Mouse (Mus musculus) kidney, postnatal 0 days (tissue): ENCODE data around the gene Gmeb1. TPM values are rescaled to one million over a fixed set of nuclear protein-coding genes. Genes with fewer than 3 reads are reported as not detected.
"Not testable (repeated sequence)": the region's sequence is repeated elsewhere in the genome, so short reads cannot be mapped to it uniquely, and the experiment has no call there.

Experiments
- ATAC-seq: fragments of 200-750 bp; cut with Nextera tagmentation; replicated peaks from 2 replicates; pipeline ENCODE4 v1.8.0; 2017; ENCODE audit warnings: low read depth, moderate number of reproducible peaks, moderate TSS enrichment, moderate library complexity; ENCODE audit not compliant: low FRiP score
- DNase-seq: peaks from one replicate; pipeline ENCODE4 v3.0.0-alpha.2; 2016; ENCODE audit warnings: low spot score
- H3K27ac ChIP-seq: fragments of 300-500 bp; sonication (generic); 2 replicates; pipeline ENCODE4 v1.5.1; 2014; ENCODE audit warnings: mild to moderate bottlenecking
- H3K27me3 ChIP-seq: fragments of 300-500 bp; sonication (generic); 2 replicates; pipeline ENCODE4 v1.6.1; 2014; ENCODE audit warnings: low read length, mixed read lengths; ENCODE audit not compliant: insufficient read depth
- H3K36me3 ChIP-seq: fragments of 300-500 bp; sonication (generic); 2 replicates; pipeline ENCODE4 v1.6.1; 2014; ENCODE audit warnings: low read length, mixed read lengths; ENCODE audit not compliant: insufficient read depth
- H3K4me1 ChIP-seq: fragments of 300-500 bp; sonication (generic); replicated peaks from 2 replicates; pipeline ENCODE4 v1.6.1; 2014; ENCODE audit warnings: antibody characterized with exemption, low read length, mixed read lengths; ENCODE audit not compliant: insufficient read depth
- H3K4me2 ChIP-seq: fragments of 300-500 bp; sonication (generic); 2 replicates; pipeline ENCODE4 v1.6.1; 2014; ENCODE audit warnings: mild to moderate bottlenecking, low read length, moderate library complexity, mixed read lengths
- H3K4me3 ChIP-seq: fragments of 300-500 bp; sonication (generic); replicated peaks from 2 replicates; pipeline ENCODE4 v1.5.1; 2014; ENCODE audit warnings: low read depth, low read length
- H3K9ac ChIP-seq: fragments of 300-500 bp; sonication (generic); 2 replicates; pipeline ENCODE4 v1.6.1; 2014; ENCODE audit warnings: low read depth, low read length
- H3K9me3 ChIP-seq: fragments of 300-500 bp; sonication (generic); replicated peaks from 2 replicates; pipeline ENCODE4 v1.6.1; 2016; ENCODE audit warnings: low read length, inconsistent platforms, mixed read lengths
- CTCF ChIP-seq: IDR thresholded peaks from 2 replicates; pipeline ENCODE4 v1.5.1; 2016; ENCODE audit warnings: antibody characterized with exemption, low read depth, mild to moderate bottlenecking, moderate library complexity
- WGBS: fragments of 180-500 bp; shearing (Covaris S2); extraction: QIAGEN DNeasy Blood & Tissue Kit; methylation state at CpG from one replicate; pipeline ENCODE4 v1.1.7; 2014; 5-methylcytosine and 5-hydroxymethylcytosine counted together
- polyA plus RNA-seq: library from polyadenylated mRNA; unstranded; fragments of >200 nt; fragmentation: Nextera tagmentation; extraction: Ambion mirVana; gene quantifications from 2 replicates; pipeline ENCODE4 v1.2.1, GENCODE M21; 2015

The Gmeb1 gene
- polyA plus RNA-seq, 1 experiment from 2014 or later: 21.9 TPM

GRCm38 (mm10) chr4:132240367-132240766 is 21.0 kb downstream of the Gmeb1 start:
- H3K4me3 ChIP-seq: no peak overlapping the region
- DNase-seq (no peak), ATAC-seq (no peak)
- H3K4me2 ChIP-seq: no peak overlapping the region
- H3K4me1 ChIP-seq: no peaks in the 10 kb centered on the region
- H3K36me3 ChIP-seq: peaks cover 51% of the 10 kb centered on the region
- H3K27ac ChIP-seq: no peak overlapping the region
- H3K9ac ChIP-seq: no peak overlapping the region
- 87% methylated on average over 3 of the region's 3 CpGs for WGBS
- no peaks in the 10 kb centered on the region for H3K9me3 ChIP-seq
- TF ChIP-seq CTCF: no peak
- no peaks in the 10 kb centered on the region for H3K27me3 ChIP-seq

DNA sequence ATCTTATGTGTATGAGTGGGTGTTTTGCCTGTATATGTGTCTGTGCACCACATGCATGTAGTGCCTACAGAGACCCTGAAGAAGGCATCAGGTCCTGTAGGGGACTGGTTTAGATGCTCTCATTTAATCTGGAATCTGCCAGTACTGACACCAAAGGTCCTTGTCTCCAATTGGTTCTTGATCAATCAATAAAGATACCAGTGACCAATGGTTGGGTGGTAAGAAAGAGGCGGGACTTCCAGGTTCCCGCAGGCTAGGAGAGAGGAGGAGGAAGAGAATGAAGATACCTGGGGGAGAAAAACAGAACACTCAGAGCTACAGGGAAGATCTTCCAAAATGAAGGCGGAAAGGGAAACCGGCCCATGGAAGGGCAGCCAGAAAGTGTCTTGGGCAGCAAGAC is 23.0 kb downstream of the Gmeb1 start:
- Histone ChIP-seq H3K36me3 (peaks cover 60% of the 10 kb centered on the region), H3K9me3 (no peaks in the 10 kb centered on the region), H3K27ac (no peak overlapping the region), H3K4me1 (no peaks in the 10 kb centered on the region), H3K9ac (no peak overlapping the region), H3K4me3 (no peak overlapping the region), H3K27me3 (no peaks in the 10 kb centered on the region), H3K4me2 (no peak overlapping the region)
- ATAC-seq (no peak), DNase-seq (no peak)
- 89% methylated on average over 4 of the region's 4 CpGs for WGBS
- TF ChIP-seq CTCF: no peak

DNA sequence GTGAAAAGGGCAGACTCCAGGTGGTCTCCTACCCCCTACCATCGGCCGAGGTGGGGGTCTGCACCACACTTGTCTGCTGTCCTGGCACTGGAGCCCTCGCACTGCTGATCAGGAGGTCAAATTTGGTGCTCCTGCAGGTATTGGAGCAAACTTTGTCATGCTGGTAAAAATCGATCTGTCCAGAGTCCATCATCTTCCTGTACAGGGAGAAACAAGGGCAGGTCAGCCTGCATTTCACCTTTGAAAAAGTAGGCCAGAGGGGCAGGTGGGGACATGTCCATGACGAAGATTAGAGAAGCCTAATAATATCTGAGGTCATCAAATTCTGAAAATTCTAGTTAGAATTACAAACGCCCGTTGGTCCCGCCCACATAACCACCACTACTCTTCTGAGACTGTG is 26.7 kb downstream of the Gmeb1 start:
- ATAC-seq: no peak
- H3K27ac ChIP-seq: no peak overlapping the region
- peaks cover 63% of the 10 kb centered on the region for H3K36me3 ChIP-seq
- H3K4me3 ChIP-seq: no peak overlapping the region
- TF ChIP-seq CTCF: no peak
- no peak for DNase-seq
- H3K4me1 ChIP-seq: no peaks in the 10 kb centered on the region
- 91% methylated on average over 8 of the region's 8 CpGs for WGBS
- H3K9me3 ChIP-seq: no peaks in the 10 kb centered on the region
- no peak overlapping the region for H3K4me2 ChIP-seq
- no peaks in the 10 kb centered on the region for H3K27me3 ChIP-seq
- H3K9ac ChIP-seq: no peak overlapping the region

DNA sequence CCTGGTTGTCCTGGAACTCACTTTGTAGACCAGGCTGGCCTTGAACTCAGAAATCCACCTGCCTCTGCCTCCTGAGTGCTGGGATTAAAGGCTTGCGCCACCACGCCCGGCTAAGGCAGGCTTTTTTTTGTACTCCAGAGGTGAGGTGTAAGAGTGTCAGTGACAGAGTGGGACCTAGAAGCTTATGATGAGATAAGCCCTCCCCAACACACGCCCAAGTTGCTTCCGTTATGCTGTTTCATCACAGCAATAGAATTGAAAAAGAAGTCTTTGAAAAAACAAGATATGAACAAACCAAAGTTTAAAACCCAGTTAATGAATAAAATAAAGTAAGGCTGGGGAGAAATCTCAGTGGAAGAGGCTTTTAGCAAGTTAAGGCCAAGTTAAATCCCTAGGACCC is 31.0 kb downstream of the Gmeb1 start:
- Histone ChIP-seq H3K27ac (no peak overlapping the region), H3K36me3 (peaks cover 71% of the 10 kb centered on the region)
- no peak for ATAC-seq

GRCm38 (mm10) chr4:132222001-132222400 is 39.4 kb downstream of the Gmeb1 start:
- ATAC-seq, H3K9me3 ChIP-seq, H3K9ac ChIP-seq, H3K27ac ChIP-seq, H3K27me3 ChIP-seq, H3K4me1 ChIP-seq, H3K4me2 ChIP-seq, H3K4me3 ChIP-seq, DNase-seq: not testable (repeated sequence)
- 89% methylated on average over 5 of the region's 5 CpGs for WGBS
- peaks cover 24% of the 10 kb centered on the region for H3K36me3 ChIP-seq

More for the DNA sequence above, 31.0 kb downstream of the Gmeb1 start:
- no peak overlapping the region for H3K4me2 ChIP-seq
- H3K9ac ChIP-seq: no peak overlapping the region
- no peak overlapping the region for H3K4me3 ChIP-seq
- DNase-seq: no peak
- 95% methylated on average over 5 of the region's 5 CpGs for WGBS
- no peaks in the 10 kb centered on the region for H3K9me3 ChIP-seq
- H3K4me1 ChIP-seq: no peaks in the 10 kb centered on the region
- no peak for TF ChIP-seq CTCF
- H3K27me3 ChIP-seq: no peaks in the 10 kb centered on the region

DNA sequence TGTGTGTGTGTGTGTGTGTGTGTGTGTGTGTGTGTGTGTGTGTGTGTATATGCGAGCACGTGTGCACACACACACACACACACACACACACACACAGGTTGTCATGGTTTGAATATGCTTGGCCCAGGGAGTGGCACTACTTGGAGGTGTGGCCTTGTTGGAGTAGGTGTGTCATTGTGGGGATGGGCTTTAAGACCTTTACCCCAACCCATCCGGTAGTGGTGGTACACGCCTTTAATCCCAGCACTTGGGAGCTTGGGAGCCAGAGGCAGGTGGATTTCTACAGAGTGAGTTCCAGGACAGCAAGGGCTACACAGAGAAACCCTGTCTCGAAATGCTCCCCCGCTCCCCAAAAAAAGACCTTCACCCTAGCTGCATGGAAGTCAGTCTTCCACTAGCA is 43.0 kb downstream of the Gmeb1 start:
- 79% methylated on average over 6 of the region's 6 CpGs for WGBS
- H3K4me1 ChIP-seq, DNase-seq, H3K36me3 ChIP-seq, H3K4me2 ChIP-seq, H3K27ac ChIP-seq, ATAC-seq, H3K9me3 ChIP-seq, H3K27me3 ChIP-seq, H3K4me3 ChIP-seq, H3K9ac ChIP-seq: not testable (repeated sequence)

DNA sequence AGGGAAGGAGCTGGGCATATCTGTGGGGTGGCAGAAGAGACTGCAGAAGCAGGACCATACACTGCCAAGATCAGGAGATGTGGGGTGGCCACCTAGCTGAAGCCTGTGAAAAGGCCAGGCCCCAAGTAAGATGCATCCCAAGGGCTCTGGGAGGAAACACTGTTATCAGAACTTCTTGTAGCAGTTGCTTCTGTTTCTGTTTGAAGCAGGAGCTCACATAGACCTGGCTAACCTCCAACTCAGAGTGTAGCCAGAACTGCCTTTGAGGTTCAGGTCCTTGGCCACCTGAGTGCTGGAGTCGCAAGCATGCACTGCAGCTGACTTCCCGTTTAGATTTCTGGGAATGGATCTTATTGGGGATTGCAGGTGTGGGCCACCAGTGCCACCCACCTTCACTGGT is 43.6 kb downstream of the Gmeb1 start:
- no peak overlapping the region for H3K27ac ChIP-seq
- no peak overlapping the region for H3K9ac ChIP-seq
- no peak for ATAC-seq
- H3K9me3 ChIP-seq: no peaks in the 10 kb centered on the region
- H3K4me2 ChIP-seq: no peak overlapping the region
- H3K4me3 ChIP-seq: no peak overlapping the region
- no peaks in the 10 kb centered on the region for H3K36me3 ChIP-seq
- no peaks in the 10 kb centered on the region for H3K4me1 ChIP-seq
- no peaks in the 10 kb centered on the region for H3K27me3 ChIP-seq
- WGBS: 79% methylated on average over 2 of the region's 2 CpGs
- DNase-seq: no peak
- no peak for TF ChIP-seq CTCF
